Mouse (Mus musculus): ENCODE measurements around the gene Kcnab1.
A peak's percentile ranks its signal among the peaks of the same experiment; 100 is the strongest.

- TF ChIP-seq EP300 (IDR thresholded peaks at IDR 0.05) (no peak), CTCF (IDR thresholded peaks at IDR 0.05) (peak; percentile 87)
Observed at GRCm38 (mm10) chr3:65379884-65380539, 270.8 kb downstream of the Kcnab1 start.
